Mouse (Mus musculus): ENCODE results near the gene Slc48a1.

- TF ChIP-seq CTCF (IDR thresholded peaks at IDR 0.05; ENCODE audit: extremely low read depth, insufficient read length, insufficient replicate concordance, low read depth, low read length) (no peak), POLR2A (IDR thresholded peaks at IDR 0.05; ENCODE audit: low read depth, low read length) (no peak)
Measured at GRCm38 (mm10) chr15:97827401-97827800, 49.1 kb downstream of the Slc48a1 start.

Data from small intestine, adult 2 months (tissue).